In genomic region chr16:92953936-92954654, GRCm38 (mm10) we compare ENCODE assay signal across 8 mouse cellular contexts.
DNase-seq lines count a peak whose midpoint lies in the region; ATAC-seq and TF ChIP-seq lines count a peak whose summit lies in the region.

No protein-coding gene starts in this region.

- H3K79me2 ChIP-seq in heart, adult 2 months (replicated peaks; ENCODE audit: control insufficient read depth, insufficient read depth, low read length), result no peaks in the 10 kb centered on the region

- TF ChIP-seq POLR2A in brain, embryonic 14.5 days (IDR thresholded peaks at IDR 0.05; ENCODE audit: borderline replicate concordance, extremely low read depth, insufficient read depth, insufficient read length, poor library complexity, severe bottlenecking), result no peak
- no peak for TF ChIP-seq POLR2A in heart, adult 2 months (IDR thresholded peaks at IDR 0.05; ENCODE audit: insufficient read depth, low read depth, low read length)

- no peak overlapping the region for H3K4me3 ChIP-seq in heart, adult 2 months
- H3K4me3 ChIP-seq in kidney, postnatal 0 days (replicated peaks; ENCODE audit: low read depth, low read length), result no peak overlapping the region
- H3K4me3 ChIP-seq in midbrain, embryonic 13.5 days (replicated peaks), result no peak overlapping the region

- H3K9me3 ChIP-seq in kidney, postnatal 0 days (replicated peaks; ENCODE audit: low read length), result no peaks in the 10 kb centered on the region
- no peaks in the 10 kb centered on the region for H3K9me3 ChIP-seq in midbrain, embryonic 13.5 days

- H3K36me3 ChIP-seq in heart, adult 2 months (ENCODE audit: control insufficient read depth, insufficient read depth, low read length), result peaks cover 3% of the 10 kb centered on the region
- H3K36me3 ChIP-seq in kidney, postnatal 0 days (ENCODE audit: insufficient read depth, low read length), result no peaks in the 10 kb centered on the region
- H3K36me3 ChIP-seq in midbrain, embryonic 13.5 days, result no peaks in the 10 kb centered on the region

- no peak overlapping the region for H3K4me2 ChIP-seq in kidney, postnatal 0 days (ENCODE audit: low read length)
- H3K4me2 ChIP-seq in midbrain, embryonic 13.5 days (replicated peaks), result no peak overlapping the region

- DNase-seq in layer of hippocampus, postnatal 10 days (ENCODE audit: low spot score in 2 of 2), result peak; percentile 20 to 24
- no peak for DNase-seq in layer of hippocampus, postnatal 25 days (ENCODE audit: extremely low spot score in 1 of 2, low spot score in 1 of 2)
- DNase-seq in brain, embryonic 14.5 days (ENCODE audit: low read depth), result peak; percentile 31
- DNase-seq in heart, adult 2 months, result peak; percentile 63 to 68
- peak; percentile 90 for DNase-seq in kidney, postnatal 0 days (ENCODE audit: low spot score)
- peak; percentile 40 for DNase-seq in ovary, postnatal 10 days (ENCODE audit: low spot score)
- DNase-seq in thymus, postnatal 4 days, result no peak

- peak overlapping the region; percentile 52 for H3K27ac ChIP-seq in heart, adult 2 months
- H3K27ac ChIP-seq in kidney, postnatal 0 days, result peak overlapping the region; percentile 26
- no peak overlapping the region for H3K27ac ChIP-seq in midbrain, embryonic 13.5 days

- peak; percentile 87 for ATAC-seq in kidney, postnatal 0 days (replicated peaks; ENCODE audit: low FRiP score, low read depth)
- ATAC-seq in midbrain, embryonic 13.5 days, result no peak

- H3K4me1 ChIP-seq in heart, adult 2 months (ENCODE audit: control insufficient read depth, insufficient read depth, low read length), result peaks cover 21% of the 10 kb centered on the region
- H3K4me1 ChIP-seq in kidney, postnatal 0 days (replicated peaks; ENCODE audit: insufficient read depth, low read length), result peaks cover 23% of the 10 kb centered on the region
- no peaks in the 10 kb centered on the region for H3K4me1 ChIP-seq in midbrain, embryonic 13.5 days (replicated peaks)

- no peak for TF ChIP-seq CTCF in brain, embryonic 14.5 days (IDR thresholded peaks at IDR 0.05; ENCODE audit: borderline replicate concordance, extremely low read depth, insufficient read depth, insufficient read length)
- TF ChIP-seq CTCF in heart, adult 2 months (IDR thresholded peaks at IDR 0.05), result no peak
- peak; percentile 14; the same call in 1 of the 2 replicates for TF ChIP-seq CTCF in kidney, postnatal 0 days (IDR thresholded peaks at IDR 0.05; ENCODE audit: low read depth)

- TF ChIP-seq EP300 in heart, adult 2 months (IDR thresholded peaks at IDR 0.05; ENCODE audit: insufficient read depth, low read depth, low read length), result no peak

- H3K9ac ChIP-seq in heart, adult 2 months (ENCODE audit: low read depth, low read length), result no peak overlapping the region
- no peak overlapping the region for H3K9ac ChIP-seq in kidney, postnatal 0 days (ENCODE audit: low read depth, low read length)
- no peak overlapping the region for H3K9ac ChIP-seq in midbrain, embryonic 13.5 days (replicated peaks)

- intact Hi-C loops in heart, adult 2 months (cut with DNase I), result no loop called here

- H3K27me3 ChIP-seq in heart, adult 2 months (ENCODE audit: control insufficient read depth, insufficient read depth, low read length), result no peaks in the 10 kb centered on the region
- H3K27me3 ChIP-seq in kidney, postnatal 0 days (ENCODE audit: insufficient read depth, low read length), result no peaks in the 10 kb centered on the region
- H3K27me3 ChIP-seq in midbrain, embryonic 13.5 days, result no peaks in the 10 kb centered on the region

- 32% methylated on average over 11 of the region's 11 CpGs for WGBS in heart, adult 2 months
- 29% methylated on average over 11 of the region's 11 CpGs for WGBS in kidney, postnatal 0 days
- WGBS in midbrain, embryonic 13.5 days, result 82% methylated on average over 11 of the region's 11 CpGs

Comparison
In these comparisons a context has a peak if more than half of its experiments do, and no peak if none do; other contexts are left out.
1. DNase-seq: peak in layer of hippocampus, postnatal 10 days (2 of 2), brain, embryonic 14.5 days (single experiment), heart, adult 2 months (2 of 2), kidney, postnatal 0 days (single experiment) and ovary, postnatal 10 days (single experiment); none in layer of hippocampus, postnatal 25 days (0 of 2) and thymus, postnatal 4 days (single experiment).